Mouse (Mus musculus): ENCODE data around the gene Ly6g.
A peak's percentile ranks its signal among the peaks of the same experiment; 100 is the strongest.
"Not testable (repeated sequence)": the region's sequence is repeated elsewhere in the genome, so short reads cannot be mapped to it uniquely, and the experiment has no call there.

Ly6g gene

DNA sequence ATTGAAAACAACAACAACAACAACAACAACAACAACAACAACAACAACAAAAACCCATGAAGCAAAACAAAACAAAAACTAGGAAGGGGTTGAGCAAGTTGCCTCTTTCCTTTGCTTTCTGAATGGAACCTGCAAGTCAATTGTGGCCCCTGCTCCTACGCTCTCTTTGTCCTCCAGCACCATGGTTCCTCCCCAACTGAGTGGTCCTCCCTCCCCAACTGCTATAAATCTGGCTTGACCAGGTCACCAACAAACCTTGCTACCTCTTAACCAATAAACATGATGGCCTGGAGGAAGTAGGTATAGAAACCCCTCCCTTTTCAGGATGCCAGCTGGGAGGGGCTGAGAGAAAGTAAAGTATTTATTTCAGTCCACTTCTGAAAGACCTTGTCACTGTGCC is at the start of gene Ly6g:
TSS of gene Ly6g (plus strand) at position 301 of the 400 bp plus-strand sequence.
- DNase-seq = no peak

DNA sequence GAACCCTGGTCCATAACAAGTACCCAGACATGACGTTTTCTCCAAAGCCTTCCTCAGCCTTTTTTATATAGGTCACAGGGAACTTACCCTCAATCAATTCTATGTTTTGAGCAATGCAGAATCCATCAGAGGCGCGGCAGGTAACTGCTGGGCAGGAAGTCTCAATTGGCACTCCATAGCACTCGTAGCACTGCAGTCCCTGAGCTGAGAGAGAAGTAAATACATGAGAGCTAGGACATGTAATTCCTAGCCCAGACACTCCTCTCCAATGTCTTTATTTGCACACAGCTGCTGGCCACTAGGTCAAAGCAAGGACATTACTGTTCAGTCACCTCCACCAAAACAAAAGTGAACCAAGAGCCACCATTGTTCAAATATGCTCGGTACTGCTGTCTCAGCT is 44.6 kb upstream of the Ly6g start:
- not testable (repeated sequence) for DNase-seq

DNA sequence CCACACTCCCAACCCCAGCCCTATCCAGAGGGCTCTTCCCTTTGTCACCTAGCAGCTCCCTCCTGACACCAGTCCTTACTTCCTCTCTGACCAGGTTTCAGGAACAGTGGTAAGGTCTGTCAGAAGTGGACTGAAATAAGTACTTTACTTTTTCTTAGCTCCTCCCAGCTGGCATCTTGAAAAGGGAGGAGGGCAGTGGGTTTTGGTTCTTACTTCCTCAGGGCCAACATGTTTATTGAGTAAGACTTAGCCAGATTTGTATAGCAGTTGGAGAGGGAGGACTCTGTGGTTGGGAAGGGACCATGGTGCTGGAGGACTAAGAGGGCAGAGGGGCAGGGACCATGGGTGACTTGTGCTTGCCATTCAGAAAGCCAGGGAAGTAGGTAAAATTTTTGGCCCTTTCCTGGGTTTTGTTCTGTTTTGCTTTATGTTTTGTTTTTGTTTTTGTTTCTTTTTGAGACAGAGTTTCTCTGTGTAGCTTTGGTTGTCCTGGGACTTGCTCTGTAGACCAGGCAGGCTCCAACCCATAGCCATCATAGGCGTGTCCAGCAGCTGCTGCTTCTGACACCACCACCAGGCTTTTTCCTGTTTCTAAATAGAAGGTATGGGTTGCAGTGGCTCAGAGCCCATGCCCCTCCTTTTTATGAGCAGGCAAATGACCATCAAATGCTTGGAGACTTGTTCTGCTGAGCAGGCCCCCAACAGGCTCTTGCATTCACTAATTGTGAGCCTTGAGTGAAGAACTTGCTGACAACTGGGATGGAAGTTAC is 43.0 kb upstream of the Ly6g start, which contains the start of gene Ly6c2:
TSS of gene Ly6c2 (minus strand) at position 110 of the 770 bp plus-strand sequence.
- DNase-seq = not testable (repeated sequence)

DNA sequence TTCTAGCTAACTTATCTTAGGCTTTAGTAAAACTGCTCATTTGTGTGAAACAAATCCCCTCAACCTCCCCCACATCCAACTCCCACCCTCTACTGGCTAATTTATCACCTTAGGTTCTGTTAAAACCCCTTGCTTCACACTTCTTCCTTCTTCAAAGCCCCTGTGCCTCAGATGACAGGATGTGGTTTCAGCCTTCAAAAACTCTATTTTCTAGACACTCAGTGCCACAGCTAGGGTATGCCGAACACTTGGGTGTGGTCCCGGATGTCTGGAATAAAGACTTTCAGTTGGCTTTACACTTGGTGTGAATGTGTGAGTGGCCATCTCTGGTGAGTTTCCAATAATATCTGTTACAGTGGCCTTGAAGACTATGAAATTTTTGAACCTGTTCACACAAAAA is 38.5 kb upstream of the Ly6g start:
- peak; percentile 45 to 54 for DNase-seq

- DNase-seq = not testable (repeated sequence)
Observed at GRCm38 (mm10) chr15:75117481-75117880, 37.6 kb upstream of the Ly6g start.

- peak; percentile 78 to 79 for DNase-seq
Observed at GRCm38 (mm10) chr15:75118742-75119141, 36.3 kb upstream of the Ly6g start.

DNA sequence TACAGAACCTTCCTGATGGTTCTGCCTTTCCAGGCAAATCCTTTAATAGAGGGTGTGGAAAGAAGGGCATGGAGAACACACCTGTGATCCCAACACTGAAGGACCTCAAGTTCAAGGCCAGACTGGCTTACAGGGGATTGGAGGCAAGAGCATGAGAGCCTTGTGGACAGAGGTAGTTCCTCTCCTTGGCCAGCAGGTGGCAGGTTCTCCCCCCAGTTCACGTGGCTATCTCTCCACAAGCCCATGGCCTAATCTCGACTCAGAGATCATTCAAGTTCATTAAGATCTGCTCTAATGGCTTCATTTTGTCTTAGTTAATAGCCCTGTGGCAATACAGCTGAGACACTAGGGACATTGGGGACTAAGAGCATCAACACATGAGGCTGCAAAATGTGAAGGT is 35.0 kb upstream of the Ly6g start:
- DNase-seq = peak; percentile 71 to 75

- not testable (repeated sequence) for DNase-seq
Observed at GRCm38 (mm10) chr15:75132346-75132745, 22.7 kb upstream of the Ly6g start.

DNA sequence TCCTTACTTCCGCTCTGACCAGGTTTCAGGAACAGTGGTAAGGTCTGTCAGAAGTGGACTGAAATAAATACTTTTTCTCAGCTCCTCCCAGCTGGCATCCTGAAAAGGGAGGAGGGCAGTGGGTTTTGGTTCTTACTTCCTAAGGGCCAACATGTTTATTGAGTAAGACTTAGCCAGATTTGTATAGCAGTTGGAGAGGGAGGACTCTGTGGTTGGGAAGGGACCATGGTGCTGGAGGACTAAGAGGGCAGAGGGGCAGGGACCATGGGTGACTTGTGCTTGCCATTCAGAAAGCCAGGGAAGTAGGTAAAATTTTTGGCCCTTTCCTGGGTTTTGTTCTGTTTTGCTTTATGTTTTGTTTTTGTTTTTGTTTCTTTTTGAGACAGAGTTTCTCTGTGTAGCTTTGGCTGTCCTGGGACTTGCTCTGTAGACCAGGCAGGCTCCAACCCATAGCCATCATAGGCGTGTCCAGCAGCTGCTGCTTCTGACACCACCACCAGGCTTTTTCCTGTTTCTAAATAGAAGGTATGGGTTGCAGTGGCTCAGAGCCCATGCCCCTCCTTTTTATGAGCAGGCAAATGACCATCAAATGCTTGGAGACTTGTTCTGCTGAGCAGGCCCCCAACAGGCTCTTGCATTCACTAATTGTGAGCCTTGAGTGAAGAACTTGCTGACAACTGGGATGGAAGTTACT is 19.8 kb upstream of the Ly6g start:
- not testable (repeated sequence) for DNase-seq

- DNase-seq = not testable (repeated sequence)
Observed at GRCm38 (mm10) chr15:75137739-75138138, 17.3 kb upstream of the Ly6g start.

DNA sequence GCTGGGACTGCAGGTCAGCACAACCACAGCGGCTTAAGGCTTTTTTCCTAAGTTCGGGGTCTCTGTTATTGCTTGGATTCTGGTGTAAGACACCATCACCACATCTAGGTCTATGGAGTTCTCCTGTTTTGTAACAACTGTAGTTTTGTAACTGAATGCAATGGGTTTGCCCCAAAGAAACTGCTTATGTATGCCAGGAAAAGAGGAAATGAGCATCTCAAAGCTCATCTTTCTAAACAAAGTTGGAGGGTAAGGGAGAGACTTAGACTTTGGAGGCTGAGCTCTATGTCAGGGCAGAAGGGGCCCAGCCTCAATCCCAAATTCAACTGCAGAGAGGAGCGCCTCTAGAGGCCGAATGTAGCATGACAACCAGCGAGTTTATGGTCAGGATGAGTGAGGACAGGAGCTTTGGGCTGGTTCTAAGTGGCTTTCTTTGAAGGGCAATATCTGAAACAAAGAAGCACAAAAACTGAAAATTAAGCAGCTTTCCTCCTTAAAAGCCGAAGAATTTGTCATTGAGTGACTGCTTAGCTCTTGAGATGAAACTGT is 13.2 kb upstream of the Ly6g start:
- DNase-seq = peak; percentile 62 to 68

- DNase-seq = peak; percentile 22 to 30
Observed at GRCm38 (mm10) chr15:75143735-75144134, 11.3 kb upstream of the Ly6g start.

DNA sequence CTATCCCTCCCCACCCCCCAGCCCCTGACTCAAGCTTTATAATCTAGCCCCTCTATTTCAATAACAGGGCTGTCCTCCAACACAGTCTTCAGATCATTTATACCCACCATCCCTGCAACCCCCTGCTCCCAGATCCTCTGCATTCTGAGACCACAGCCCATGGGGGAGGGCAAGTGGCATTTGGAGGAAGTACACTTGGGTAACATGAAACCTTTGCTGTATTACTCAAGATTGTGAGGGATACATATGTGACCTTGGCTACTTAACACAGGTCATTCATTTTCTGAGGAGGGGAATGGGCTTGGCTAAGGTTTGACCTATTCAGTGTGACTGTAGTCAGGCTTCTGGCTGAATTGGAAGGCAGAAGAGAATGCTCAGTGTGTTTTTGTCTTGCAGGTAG is 2.0 kb upstream of the Ly6g start:
- no peak for DNase-seq

DNA sequence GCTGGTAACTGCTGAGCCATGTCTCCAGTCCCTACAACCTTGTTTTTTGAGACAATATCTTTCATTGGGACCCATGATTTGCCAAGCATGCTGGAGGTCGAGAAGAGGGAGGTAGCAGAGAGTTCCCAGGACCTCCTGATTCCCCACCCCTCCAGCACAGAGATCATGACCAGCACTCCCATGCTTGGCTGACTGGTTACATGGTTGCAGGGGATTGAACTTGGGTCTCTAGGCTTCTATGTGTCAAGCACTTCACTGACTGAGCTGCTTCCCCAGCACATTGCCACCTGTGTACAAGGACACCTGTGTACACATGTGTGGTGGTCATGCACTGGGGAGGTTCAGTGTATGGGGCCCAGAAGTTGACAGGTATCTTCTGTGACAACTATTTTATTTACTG is 2.6 kb downstream of the Ly6g start:
- no peak for DNase-seq

DNA sequence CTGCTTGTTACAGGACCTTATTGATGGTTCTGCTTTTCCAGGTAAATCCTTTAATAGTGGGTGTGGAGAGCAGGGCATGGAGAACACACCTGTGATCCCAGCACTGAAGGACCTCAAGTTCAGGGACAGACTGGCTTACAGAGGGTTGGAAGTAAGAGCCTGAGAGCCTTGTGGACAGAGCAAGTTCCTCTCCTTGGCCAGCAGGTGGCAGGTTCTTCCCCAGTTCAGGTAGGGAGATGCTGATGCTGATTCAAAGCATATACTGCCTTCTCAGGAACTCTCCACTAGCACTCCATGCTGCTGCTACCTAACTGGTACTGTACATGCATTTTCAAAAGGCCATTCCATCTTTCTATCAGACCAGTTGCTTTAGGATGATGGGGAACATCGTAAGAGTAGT is 20.5 kb downstream of the Ly6g start:
- DNase-seq = peak; percentile 54 to 57

DNA sequence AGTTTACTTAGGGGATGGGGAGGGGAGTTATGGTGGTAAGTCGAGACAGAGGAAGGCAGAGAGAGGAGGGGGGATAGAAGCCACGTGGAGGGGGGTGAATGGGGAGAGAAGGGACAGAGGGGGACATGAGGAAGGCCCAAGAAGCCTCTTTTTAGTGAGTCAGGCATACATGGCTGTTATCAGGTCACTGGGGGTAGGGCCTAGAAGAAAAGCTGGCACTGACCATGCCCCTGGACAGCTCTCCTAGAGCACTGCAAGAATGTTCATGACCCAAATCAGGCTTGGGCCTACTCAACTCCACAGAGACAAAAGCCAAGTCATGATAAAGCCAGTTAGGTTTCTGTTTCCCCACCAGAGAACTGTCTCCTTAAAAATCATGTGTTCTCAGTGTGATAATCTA is 31.3 kb downstream of the Ly6g start:
- no peak for DNase-seq

GRCm38 (mm10) chr15:75189116-75189515 is 34.1 kb downstream of the Ly6g start:
- DNase-seq = peak; percentile 54 to 58

GRCm38 (mm10) chr15:75190560-75190959 is 35.5 kb downstream of the Ly6g start:
- peak; percentile 49 to 57 for DNase-seq
